Mouse (Mus musculus): ENCODE data around the gene Rnf2. TPM values are rescaled to one million over a fixed set of nuclear protein-coding genes. Genes with fewer than 3 reads are reported as not detected.

The Rnf2 gene
- polyA plus RNA-seq, 1 experiment from 2014 or later: 91.4 TPM

GRCm38 (mm10) chr1:151510811-151511210 is 10.1 kb upstream of the Rnf2 start:
- Histone ChIP-seq H3K9me3 (replicated peaks) (no peaks in the 10 kb centered on the region), H3K4me2 (no peak overlapping the region), H3K27me3 (no peaks in the 10 kb centered on the region), H3K36me3 (no peaks in the 10 kb centered on the region), H3K4me1 (0 out of 2 replicates have a peak, but pooled peaks cover 5% of the 10 kb centered on the region), H3K9ac (no peak overlapping the region), H3K4me3 (replicated peaks) (no peak overlapping the region), H3K27ac (no peak overlapping the region)
- 16% methylated on average over 4 of the region's 4 CpGs for WGBS
- ATAC-seq (replicated peaks; ENCODE audit: low FRiP score): no peak

- H3K4me1 ChIP-seq: peaks cover 28% of the 10 kb centered on the region
- no peaks in the 10 kb centered on the region for H3K27me3 ChIP-seq
- ATAC-seq (replicated peaks; ENCODE audit: low FRiP score): peak; percentile 75
- peak overlapping the region; percentile 99 for H3K27ac ChIP-seq
- peak overlapping the region; percentile 96 for H3K9ac ChIP-seq
- H3K4me3 ChIP-seq (replicated peaks): peak overlapping the region; percentile 93
- WGBS: under 1% methylated on average over 57 of the region's 59 CpGs
- H3K36me3 ChIP-seq: no peaks in the 10 kb centered on the region
- peak overlapping the region; percentile 67 for H3K4me2 ChIP-seq
- no peaks in the 10 kb centered on the region for H3K9me3 ChIP-seq (replicated peaks)
Measured at GRCm38 (mm10) chr1:151499815-151500501, 797 bp downstream of the Rnf2 start.

GRCm38 (mm10) chr1:151498381-151498780 is 2.4 kb downstream of the Rnf2 start:
- Histone ChIP-seq H3K4me3 (replicated peaks) (no peak overlapping the region), H3K9me3 (replicated peaks) (no peaks in the 10 kb centered on the region), H3K27me3 (no peaks in the 10 kb centered on the region), H3K4me1 (peaks cover 35% of the 10 kb centered on the region), H3K4me2 (peak overlapping the region; percentile 48; the same call in 1 of the 2 replicates), H3K27ac (no peak overlapping the region), H3K9ac (no peak overlapping the region), H3K36me3 (no peaks in the 10 kb centered on the region)
- ATAC-seq (replicated peaks; ENCODE audit: low FRiP score): no peak
- WGBS: 87% methylated on average over 3 of the region's 3 CpGs

GRCm38 (mm10) chr1:151497942-151498341 is 2.8 kb downstream of the Rnf2 start:
- Histone ChIP-seq H3K4me2 (no peak overlapping the region), H3K9ac (no peak overlapping the region), H3K36me3 (no peaks in the 10 kb centered on the region), H3K4me1 (peaks cover 35% of the 10 kb centered on the region), H3K9me3 (replicated peaks) (no peaks in the 10 kb centered on the region), H3K27me3 (no peaks in the 10 kb centered on the region), H3K27ac (no peak overlapping the region), H3K4me3 (replicated peaks) (no peak overlapping the region)
- 82% methylated on average over 2 of the region's 2 CpGs for WGBS
- ATAC-seq (replicated peaks; ENCODE audit: low FRiP score): no peak

- H3K27ac ChIP-seq: no peak overlapping the region
- H3K4me2 ChIP-seq: no peak overlapping the region
- no peaks in the 10 kb centered on the region for H3K36me3 ChIP-seq
- peaks cover 35% of the 10 kb centered on the region for H3K4me1 ChIP-seq
- H3K4me3 ChIP-seq (replicated peaks): no peak overlapping the region
- H3K9me3 ChIP-seq (replicated peaks): no peaks in the 10 kb centered on the region
- ATAC-seq (replicated peaks; ENCODE audit: low FRiP score): no peak
- no peak overlapping the region for H3K9ac ChIP-seq
- no peaks in the 10 kb centered on the region for H3K27me3 ChIP-seq
- 85% methylated on average over 8 of the region's 8 CpGs for WGBS
Measured at GRCm38 (mm10) chr1:151497028-151497427, 3.7 kb downstream of the Rnf2 start.

- Histone ChIP-seq H3K9ac (no peak overlapping the region), H3K4me2 (no peak overlapping the region), H3K27me3 (no peaks in the 10 kb centered on the region), H3K9me3 (replicated peaks) (no peaks in the 10 kb centered on the region), H3K27ac (no peak overlapping the region), H3K36me3 (no peaks in the 10 kb centered on the region), H3K4me1 (peaks cover 35% of the 10 kb centered on the region), H3K4me3 (replicated peaks) (no peak overlapping the region)
- no peak for ATAC-seq (replicated peaks; ENCODE audit: low FRiP score)
- WGBS: 92% methylated on average over 2 of the region's 2 CpGs
Measured at GRCm38 (mm10) chr1:151495635-151496285, 5.0 kb downstream of the Rnf2 start.

GRCm38 (mm10) chr1:151494711-151495110 is 6.0 kb downstream of the Rnf2 start:
- Histone ChIP-seq H3K36me3 (no peaks in the 10 kb centered on the region), H3K4me1 (peaks cover 35% of the 10 kb centered on the region), H3K9me3 (replicated peaks) (no peaks in the 10 kb centered on the region), H3K4me3 (replicated peaks) (no peak overlapping the region), H3K9ac (no peak overlapping the region), H3K27me3 (no peaks in the 10 kb centered on the region), H3K4me2 (no peak overlapping the region), H3K27ac (no peak overlapping the region)
- ATAC-seq (replicated peaks; ENCODE audit: low FRiP score): no peak
- WGBS: 66% methylated on average over 6 of the region's 6 CpGs

GRCm38 (mm10) chr1:151493826-151494225 is 6.9 kb downstream of the Rnf2 start:
- no peaks in the 10 kb centered on the region for H3K9me3 ChIP-seq (replicated peaks)
- H3K9ac ChIP-seq: no peak overlapping the region
- no peak overlapping the region for H3K4me2 ChIP-seq
- H3K4me1 ChIP-seq: peaks cover 32% of the 10 kb centered on the region
- no peaks in the 10 kb centered on the region for H3K36me3 ChIP-seq
- ATAC-seq (replicated peaks; ENCODE audit: low FRiP score): no peak
- H3K27ac ChIP-seq: no peak overlapping the region
- no peaks in the 10 kb centered on the region for H3K27me3 ChIP-seq
- no peak overlapping the region for H3K4me3 ChIP-seq (replicated peaks)

- Histone ChIP-seq H3K27ac (no peak overlapping the region), H3K4me3 (replicated peaks) (no peak overlapping the region)
Measured at GRCm38 (mm10) chr1:151492419-151492818, 8.3 kb downstream of the Rnf2 start.

GRCm38 (mm10) chr1:151489806-151490205 is 10.9 kb downstream of the Rnf2 start:
- Histone ChIP-seq H3K27me3 (no peaks in the 10 kb centered on the region), H3K9me3 (replicated peaks) (no peaks in the 10 kb centered on the region), H3K27ac (no peak overlapping the region), H3K4me1 (peaks cover 8% of the 10 kb centered on the region; the same call in 1 of the 2 replicates), H3K4me2 (no peak overlapping the region), H3K9ac (no peak overlapping the region), H3K36me3 (peaks cover 3% of the 10 kb centered on the region; the same call in 1 of the 2 replicates), H3K4me3 (replicated peaks) (no peak overlapping the region)
- ATAC-seq (replicated peaks; ENCODE audit: low FRiP score): no peak
- WGBS: 83% methylated on average over 6 of the region's 6 CpGs

More at GRCm38 (mm10) chr1:151492419-151492818, 8.3 kb downstream of the Rnf2 start:
- Histone ChIP-seq H3K9me3 (replicated peaks) (no peaks in the 10 kb centered on the region), H3K27me3 (no peaks in the 10 kb centered on the region), H3K4me1 (peaks cover 28% of the 10 kb centered on the region), H3K36me3 (no peaks in the 10 kb centered on the region), H3K9ac (no peak overlapping the region), H3K4me2 (no peak overlapping the region)
- no peak for ATAC-seq (replicated peaks; ENCODE audit: low FRiP score)
- WGBS: 34% methylated on average over 1 of the region's 1 CpGs

GRCm38 (mm10) chr1:151484754-151485153 is 16.0 kb downstream of the Rnf2 start:
- no peak overlapping the region for H3K4me3 ChIP-seq (replicated peaks)
- no peak for ATAC-seq (replicated peaks; ENCODE audit: low FRiP score)
- WGBS: 82% methylated on average over 5 of the region's 5 CpGs
- no peak overlapping the region for H3K9ac ChIP-seq
- H3K4me2 ChIP-seq: no peak overlapping the region
- H3K36me3 ChIP-seq: peaks cover 31% of the 10 kb centered on the region
- no peaks in the 10 kb centered on the region for H3K9me3 ChIP-seq (replicated peaks)
- H3K27ac ChIP-seq: no peak overlapping the region
- H3K27me3 ChIP-seq: no peaks in the 10 kb centered on the region
- peaks cover 7% of the 10 kb centered on the region; the same call in 1 of the 2 replicates for H3K4me1 ChIP-seq

GRCm38 (mm10) chr1:151483568-151483967 is 17.2 kb downstream of the Rnf2 start:
- ATAC-seq (replicated peaks; ENCODE audit: low FRiP score): no peak
- Histone ChIP-seq H3K9ac (no peak overlapping the region), H3K4me1 (peaks cover 7% of the 10 kb centered on the region; the same call in 1 of the 2 replicates), H3K36me3 (peaks cover 31% of the 10 kb centered on the region), H3K27ac (no peak overlapping the region), H3K9me3 (replicated peaks) (no peaks in the 10 kb centered on the region), H3K4me3 (replicated peaks) (no peak overlapping the region), H3K27me3 (no peaks in the 10 kb centered on the region), H3K4me2 (no peak overlapping the region)
- 65% methylated on average over 1 of the region's 1 CpGs for WGBS

Measured in kidney, embryonic 15.5 days (tissue).